Mouse (Mus musculus) stomach, postnatal 0 days (tissue): ENCODE results near the gene Nynrin. TPM values are rescaled to one million over a fixed set of nuclear protein-coding genes. Genes with fewer than 3 reads are reported as not detected.

Experiments
- ATAC-seq: fragments of 200-750 bp; cut with Nextera tagmentation; 2 replicates; pipeline ENCODE4 v1.8.0; 2017; ENCODE audit not compliant: low FRiP score, low TSS enrichment
- DNase-seq: peaks from one replicate; pipeline ENCODE4 v3.0.0-alpha.2; 2016; ENCODE audit warnings: low spot score
- H3K27ac ChIP-seq: fragments of 300-500 bp; sonication (generic); replicated peaks from 2 replicates; pipeline ENCODE4 v1.5.1; 2014; ENCODE audit warnings: mild to moderate bottlenecking, control low read depth
- H3K27me3 ChIP-seq: fragments of 300-500 bp; sonication (generic); 2 replicates; pipeline ENCODE4 v1.6.1; 2014; ENCODE audit warnings: low read length; ENCODE audit not compliant: control insufficient read depth, insufficient read depth
- H3K36me3 ChIP-seq: fragments of 300-500 bp; sonication (generic); 2 replicates; pipeline ENCODE4 v1.6.1; 2014; ENCODE audit warnings: low read length, mixed read lengths; ENCODE audit not compliant: control insufficient read depth, insufficient read depth
- H3K4me1 ChIP-seq: fragments of 300-500 bp; sonication (generic); replicated peaks from 2 replicates; pipeline ENCODE4 v1.6.1; 2014; ENCODE audit warnings: antibody characterized with exemption; ENCODE audit not compliant: control insufficient read depth, insufficient read depth
- H3K4me2 ChIP-seq: fragments of 300-500 bp; sonication (generic); replicated peaks from 2 replicates; pipeline ENCODE4 v1.6.1; 2014; ENCODE audit warnings: low read depth, mild to moderate bottlenecking, control low read depth, moderate library complexity
- H3K4me3 ChIP-seq: fragments of 300-500 bp; sonication (generic); 2 replicates; pipeline ENCODE4 v1.5.1; 2014; ENCODE audit warnings: low read depth, low read length, control low read depth
- H3K9ac ChIP-seq: fragments of 300-500 bp; sonication (generic); 2 replicates; pipeline ENCODE4 v1.6.1; 2014; ENCODE audit warnings: mild to moderate bottlenecking, low read length, control low read depth, mixed read lengths
- H3K9me3 ChIP-seq: fragments of 300-500 bp; sonication (generic); 2 replicates; pipeline ENCODE4 v1.6.1; 2016; ENCODE audit warnings: low read length; ENCODE audit not compliant: control insufficient read depth
- CTCF ChIP-seq: IDR thresholded peaks from 2 replicates; pipeline ENCODE4 v1.5.1; 2016; ENCODE audit warnings: antibody characterized with exemption, low read depth, mild to moderate bottlenecking, moderate library complexity
- EP300 ChIP-seq: optimal IDR thresholded peaks from 2 replicates; pipeline ENCODE3; 2016; ENCODE audit warnings: antibody characterized with exemption
- WGBS: fragments of 180-500 bp; shearing (Covaris S2); extraction: QIAGEN DNeasy Blood & Tissue Kit; methylation state at CpG from one replicate; pipeline ENCODE4 v1.1.7; 2014; 5-methylcytosine and 5-hydroxymethylcytosine counted together
- polyA plus RNA-seq: library from polyadenylated mRNA; unstranded; fragments of >200 nt; fragmentation: Nextera tagmentation; extraction: Ambion mirVana; gene quantifications from 2 replicates; pipeline ENCODE4 v1.2.1, GENCODE M21; 2015

Nynrin gene
- polyA plus RNA-seq, 1 experiment from 2014 or later, result 2.8 TPM

DNA sequence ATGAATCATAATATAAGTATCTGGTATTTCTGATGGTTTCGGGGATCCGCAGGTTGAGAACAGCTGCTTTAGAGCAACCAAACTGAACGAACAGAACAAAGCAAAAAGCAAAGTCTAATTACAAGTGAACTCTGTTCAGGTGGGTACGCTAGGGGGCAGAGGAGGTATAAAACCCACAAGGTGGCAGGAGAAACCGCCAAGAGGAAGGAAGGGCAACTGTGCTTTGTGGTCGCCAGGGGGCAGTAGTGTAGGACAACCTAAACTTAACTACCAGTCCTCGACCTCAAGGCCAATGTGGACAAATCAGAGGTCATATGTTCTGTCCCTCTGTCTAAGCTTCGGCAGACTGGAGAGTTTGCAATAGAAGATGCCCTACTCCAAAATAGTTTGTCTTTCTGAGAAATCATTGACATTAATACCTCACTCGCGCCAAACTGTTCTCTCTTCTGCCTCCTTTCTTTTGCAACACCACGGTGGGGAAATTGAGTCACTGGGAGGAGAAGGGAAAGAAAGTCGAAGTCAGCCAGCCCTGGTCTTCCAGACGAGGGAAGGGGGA is 31.3 kb upstream of the Nynrin start:
- Histone ChIP-seq H3K27ac (peak overlapping the region; percentile 95), H3K9me3 (no peaks in the 10 kb centered on the region), H3K4me1 (no peaks in the 10 kb centered on the region), H3K4me2 (peak overlapping the region; percentile 86), H3K36me3 (no peaks in the 10 kb centered on the region), H3K27me3 (no peaks in the 10 kb centered on the region), H3K9ac (peak overlapping the region; percentile 71), H3K4me3 (peak overlapping the region; percentile 52)
- TF ChIP-seq EP300, result no peak
- peak; percentile 100 for TF ChIP-seq CTCF
- ATAC-seq, result peak; percentile 46
- peak; percentile 87 for DNase-seq
- 3% methylated on average over 13 of the region's 13 CpGs for WGBS

DNA sequence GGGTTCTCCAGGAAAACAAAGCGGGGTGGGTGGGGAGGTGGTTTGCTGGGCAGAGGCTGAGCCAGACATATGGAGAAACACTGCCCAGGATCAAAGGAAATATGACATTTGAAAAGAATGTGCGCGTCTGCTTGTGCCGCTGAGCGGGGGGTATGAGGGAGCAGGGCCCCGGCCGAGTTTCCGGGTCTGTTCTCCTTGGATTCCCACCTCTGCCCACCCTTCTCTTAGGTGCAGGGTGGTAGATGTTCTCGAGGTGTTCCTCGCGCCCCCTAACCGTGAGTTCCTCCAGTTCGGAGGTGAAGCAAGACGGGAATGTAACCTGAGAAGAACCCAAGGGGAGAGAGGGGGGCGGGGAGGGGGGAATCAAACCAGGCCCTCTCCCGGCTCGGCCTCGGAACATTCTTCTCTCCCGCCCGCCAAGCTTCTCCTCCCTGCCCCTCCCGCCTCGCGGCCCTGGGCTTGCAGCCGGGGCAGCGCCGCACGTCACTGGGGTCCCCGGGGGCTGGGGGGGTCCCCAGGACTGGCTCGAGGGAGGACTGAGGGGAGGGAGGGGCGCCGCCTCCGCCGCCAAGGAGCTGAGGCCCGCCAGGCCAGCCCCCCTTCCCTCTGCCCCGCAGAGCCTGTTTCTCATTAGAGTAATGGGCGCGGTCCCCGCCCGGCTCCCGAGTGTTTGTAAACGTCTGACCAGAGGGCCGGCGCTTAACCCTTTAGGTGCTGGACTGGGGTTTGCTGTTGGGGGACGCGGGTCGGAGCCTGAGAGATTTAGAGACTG is 30.6 kb upstream of the Nynrin start, which contains the start of gene Nfatc4:
Gene Nfatc4, plus strand, starts transcription at position 154 of the 772 bp plus-strand sequence.
- ATAC-seq (peak; percentile 84), DNase-seq (peak; percentile 86)
- TF ChIP-seq CTCF (no peak; the same call in none of the 2 replicates), EP300 (no peak)
- Histone ChIP-seq H3K4me3 (peak within 1 kb of the TSS; percentile 52), H3K27me3 (no peaks in the 10 kb centered on the region), H3K4me1 (no peaks in the 10 kb centered on the region), H3K27ac (peak within 1 kb of the TSS; percentile 95), H3K36me3 (no peaks in the 10 kb centered on the region), H3K4me2 (peak within 1 kb of the TSS; percentile 86), H3K9ac (peak within 1 kb of the TSS; percentile 71), H3K9me3 (no peaks in the 10 kb centered on the region)
- 0% methylated on average over 36 of the region's 46 CpGs for WGBS

DNA sequence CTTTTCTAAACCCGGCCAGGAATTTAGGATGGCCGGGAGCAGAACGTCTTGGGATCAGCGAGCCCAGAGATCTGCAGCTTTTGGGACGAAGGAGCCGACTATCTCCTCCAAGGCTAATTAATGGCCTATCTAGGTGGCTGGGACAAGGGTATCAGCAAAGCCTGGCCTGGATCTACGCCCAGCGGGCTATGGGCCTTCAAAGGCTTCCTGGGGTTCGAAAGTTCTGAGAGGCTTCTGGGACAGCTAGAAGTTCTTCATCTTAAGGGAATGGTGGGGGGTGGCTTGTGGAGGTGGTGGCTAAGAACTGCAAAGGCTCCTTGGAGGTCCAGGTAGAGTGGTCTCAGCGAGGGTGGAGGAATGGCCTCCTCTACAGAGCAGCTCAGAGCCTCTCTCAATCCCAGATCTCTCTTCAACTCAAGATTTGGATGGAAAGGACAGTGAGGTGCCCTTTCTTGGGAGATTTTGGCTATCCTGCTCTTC is 29.8 kb upstream of the Nynrin start:
- WGBS, result 5% methylated on average over 10 of the region's 10 CpGs
- peak; percentile 66 for DNase-seq

DNA sequence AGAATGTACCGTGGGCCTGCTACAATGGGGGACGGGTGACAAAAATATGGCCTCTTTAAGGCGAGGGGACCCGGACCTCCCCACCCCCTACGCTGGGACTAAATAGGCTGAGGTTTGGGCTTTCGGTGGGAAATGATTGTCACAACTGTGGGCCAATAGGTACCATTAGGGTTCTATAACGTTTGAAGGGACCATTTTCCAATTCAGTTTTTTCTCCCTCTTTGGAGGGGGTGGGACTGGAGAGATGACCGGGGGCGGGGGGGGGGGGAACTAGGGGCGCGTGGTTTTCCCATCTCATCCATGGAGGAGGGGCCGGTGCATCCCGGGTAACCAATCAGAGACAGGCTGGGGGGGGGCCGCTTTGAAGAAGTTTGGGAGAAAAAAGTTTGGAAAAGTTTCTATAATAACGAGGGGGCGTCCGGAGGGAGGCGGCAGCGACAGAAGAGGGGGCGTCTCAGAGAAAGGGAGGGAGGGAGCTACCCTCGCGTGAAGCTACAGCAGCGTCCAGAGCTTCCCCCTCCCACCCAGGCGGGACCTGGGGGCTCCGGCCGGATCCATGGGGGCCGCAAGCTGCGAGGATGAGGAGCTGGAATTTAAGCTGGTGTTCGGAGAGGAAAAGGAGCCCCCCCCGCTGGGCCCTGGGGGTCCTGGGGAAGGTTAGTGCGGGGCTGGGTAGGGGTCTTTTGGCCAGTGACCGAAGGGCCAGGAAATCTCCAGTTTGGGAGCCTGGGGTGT is 29.2 kb upstream of the Nynrin start:
- DNase-seq, result peak; percentile 62
- WGBS, result 3% methylated on average over 28 of the region's 32 CpGs
- TF ChIP-seq CTCF (no peak), EP300 (no peak)

More for the DNA sequence above, 29.8 kb upstream of the Nynrin start:
- Histone ChIP-seq H3K4me3 (peak overlapping the region; percentile 52), H3K27ac (peak overlapping the region; percentile 95), H3K4me2 (peak overlapping the region; percentile 86), H3K9ac (peak overlapping the region; percentile 71), H3K36me3 (no peaks in the 10 kb centered on the region), H3K27me3 (no peaks in the 10 kb centered on the region), H3K4me1 (no peaks in the 10 kb centered on the region), H3K9me3 (no peaks in the 10 kb centered on the region)
- TF ChIP-seq EP300 (peak; percentile 62), CTCF (no peak)
- peak; percentile 10; the same call in 1 of the 2 replicates for ATAC-seq

DNA sequence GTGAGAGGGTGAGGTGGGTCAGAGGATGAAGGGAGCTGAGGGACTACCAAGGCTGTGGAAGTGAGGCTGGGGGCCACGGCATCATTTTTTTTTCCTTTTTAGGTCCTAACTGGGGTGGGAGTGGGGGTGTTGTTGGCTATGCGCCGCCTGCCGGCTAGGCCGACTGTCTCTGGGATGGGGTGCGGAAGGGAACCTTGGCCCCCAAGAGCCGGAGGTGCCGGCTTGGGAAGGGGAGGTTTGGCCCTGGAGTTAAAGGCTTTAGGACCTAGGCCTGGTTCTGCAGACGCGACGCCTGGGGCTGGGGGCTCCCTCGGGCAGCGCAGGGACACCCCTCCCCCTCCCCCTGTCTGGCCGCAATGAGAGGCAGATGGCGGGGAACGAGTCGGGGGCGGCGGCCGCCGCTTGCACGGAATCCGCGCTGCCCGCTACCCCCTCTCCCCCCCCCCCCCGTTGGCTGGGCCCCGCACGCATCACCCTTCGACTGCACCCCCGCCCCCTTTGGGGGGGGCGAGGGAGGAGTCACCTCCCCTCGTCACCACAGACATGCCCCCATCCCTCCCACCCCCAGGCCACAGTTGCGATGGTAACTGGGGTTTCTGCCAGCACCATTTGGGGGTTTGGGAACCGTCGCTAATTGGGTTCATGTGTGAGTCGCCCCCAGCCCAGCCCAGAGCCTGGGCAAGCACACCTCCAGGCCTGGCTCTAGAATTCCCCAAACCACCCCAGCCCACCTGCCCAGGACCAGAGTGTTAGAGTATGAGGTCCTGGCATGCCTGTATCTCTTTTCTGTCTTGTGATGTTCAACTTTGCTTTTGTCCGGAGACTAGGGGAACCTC is 28.4 kb upstream of the Nynrin start:
- no peaks in the 10 kb centered on the region for H3K9me3 ChIP-seq
- peak; percentile 49 for DNase-seq
- 0 out of 2 replicates have a peak, but pooled peaks cover 4% of the 10 kb centered on the region for H3K36me3 ChIP-seq
- H3K27ac ChIP-seq, result peak overlapping the region; percentile 88
- H3K9ac ChIP-seq, result peak overlapping the region; percentile 75
- no peaks in the 10 kb centered on the region for H3K4me1 ChIP-seq
- WGBS, result 4% methylated on average over 16 of the region's 37 CpGs
- H3K4me3 ChIP-seq, result peak overlapping the region; percentile 52
- no peak for ATAC-seq
- TF ChIP-seq CTCF (peak; percentile 43), EP300 (no peak)
- H3K27me3 ChIP-seq, result no peaks in the 10 kb centered on the region
- peak overlapping the region; percentile 86 for H3K4me2 ChIP-seq

More for the DNA sequence above, 29.2 kb upstream of the Nynrin start:
- Histone ChIP-seq H3K27ac (peak overlapping the region; percentile 95), H3K36me3 (no peaks in the 10 kb centered on the region), H3K27me3 (no peaks in the 10 kb centered on the region), H3K4me3 (peak overlapping the region; percentile 52), H3K9me3 (no peaks in the 10 kb centered on the region), H3K4me2 (peak overlapping the region; percentile 86), H3K9ac (peak overlapping the region; percentile 75), H3K4me1 (no peaks in the 10 kb centered on the region)
- ATAC-seq, result peak; percentile 25; the same call in 1 of the 2 replicates
